Mouse (Mus musculus): ENCODE results near the gene Sypl.

- TF ChIP-seq POLR2A (IDR thresholded peaks at IDR 0.05; ENCODE audit: insufficient read depth, low read length) (no peak), CTCF (IDR thresholded peaks at IDR 0.05; ENCODE audit: low read depth, low read length) (no peak), EP300 (IDR thresholded peaks at IDR 0.05; ENCODE audit: insufficient read depth, low read depth, low read length) (no peak)
Measured at GRCm38 (mm10) chr12:32989731-32990130, 36.0 kb downstream of the Sypl start.

Measured in ES-Bruce4 (cell line).